Mouse (Mus musculus): ENCODE data around the gene Srpx2.

DNA sequence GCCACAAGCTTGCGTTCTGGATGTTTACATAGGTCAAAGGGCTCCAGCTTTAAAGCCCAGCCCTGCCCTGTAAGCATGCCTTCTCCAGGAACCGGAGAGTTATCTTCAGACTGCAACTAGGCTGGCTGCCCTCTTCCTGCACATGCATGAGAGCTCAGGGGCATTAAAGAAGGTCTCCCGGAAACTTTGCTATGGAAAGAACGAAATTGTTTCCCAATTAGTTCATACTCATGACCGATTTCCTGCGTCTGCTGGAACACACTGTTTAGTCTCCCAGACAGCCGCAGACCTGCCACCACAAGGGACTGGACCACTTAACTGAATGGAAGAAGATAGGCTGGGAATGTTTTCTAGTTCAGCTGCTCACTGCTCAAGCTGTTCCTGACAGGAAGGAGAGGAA is 6.0 kb downstream of the Srpx2 start:
- TF ChIP-seq TAL1 (IDR thresholded peaks at IDR 0.05; ENCODE audit: low read length) (no peak), GATA1 (IDR thresholded peaks at IDR 0.05; ENCODE audit: low read length) (no peak)
